Mouse (Mus musculus): ENCODE data around the gene Atp6v0a2.

GRCm38 (mm10) chr5:124761011-124761410 lies 132.6 kb downstream of the Atp6v0a2 start:
- no peak for TF ChIP-seq GATA1 (IDR thresholded peaks at IDR 0.05; ENCODE audit: borderline replicate concordance, low read length)
- no peak for TF ChIP-seq FLI1 (IDR thresholded peaks at IDR 0.05; ENCODE audit: low read length)
